Mouse (Mus musculus): Measurements from ENCODE around the gene Traf2. TPM values are rescaled to one million over a fixed set of nuclear protein-coding genes. Genes with fewer than 3 reads are reported as not detected.

Gene Traf2
- total RNA-seq, 2 experiments from 2014 or later, result 9.8 to 11.1 TPM

DNA sequence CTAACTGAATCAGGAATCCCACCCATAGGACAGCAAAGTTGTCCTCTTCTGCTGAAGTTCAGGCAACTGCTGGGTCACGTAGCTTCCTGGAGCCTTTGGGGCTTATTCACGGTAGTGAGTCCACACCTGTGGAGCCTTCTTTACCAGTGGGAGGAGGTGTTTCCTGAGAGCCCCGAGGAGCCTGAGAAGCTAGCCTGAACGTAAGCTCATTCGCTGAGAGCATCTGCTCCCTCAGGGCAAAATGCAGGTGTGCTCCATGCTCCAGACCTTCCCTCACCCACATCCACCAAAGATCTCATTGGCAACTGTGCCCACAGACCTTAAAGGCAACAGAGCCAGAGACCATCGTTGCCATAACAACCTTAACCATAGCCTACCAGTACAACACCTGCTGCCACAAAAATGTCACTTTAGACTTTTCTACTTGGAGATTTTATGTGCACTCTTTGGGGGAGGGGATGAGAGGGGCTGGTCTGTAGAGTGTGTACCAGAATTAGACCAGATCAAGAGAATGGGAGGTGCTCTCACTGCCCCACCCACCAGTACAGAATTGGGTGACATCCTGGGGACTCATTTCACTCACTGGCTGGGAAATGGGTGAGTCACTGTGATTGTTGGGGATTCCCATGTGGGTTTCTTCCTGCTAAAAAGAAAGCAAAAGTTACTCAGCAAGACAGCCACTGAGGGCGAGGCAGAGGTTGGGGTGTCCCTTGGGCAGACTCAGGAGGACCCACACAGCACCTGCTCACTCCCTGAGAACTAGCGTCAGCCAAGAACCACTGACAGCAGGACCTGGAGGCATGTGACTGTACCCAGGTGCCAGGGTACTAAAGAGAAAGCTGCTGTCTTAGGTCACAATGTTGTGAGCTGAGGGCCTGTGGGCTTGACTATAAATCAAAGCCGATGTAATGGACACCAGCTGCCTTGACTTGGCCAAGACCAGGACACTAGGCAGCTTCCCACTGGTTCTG lies 2.6 kb upstream of the Traf2 start:
- DNase-seq (ENCODE audit: low spot score in 2 of 2), result no peak

DNA sequence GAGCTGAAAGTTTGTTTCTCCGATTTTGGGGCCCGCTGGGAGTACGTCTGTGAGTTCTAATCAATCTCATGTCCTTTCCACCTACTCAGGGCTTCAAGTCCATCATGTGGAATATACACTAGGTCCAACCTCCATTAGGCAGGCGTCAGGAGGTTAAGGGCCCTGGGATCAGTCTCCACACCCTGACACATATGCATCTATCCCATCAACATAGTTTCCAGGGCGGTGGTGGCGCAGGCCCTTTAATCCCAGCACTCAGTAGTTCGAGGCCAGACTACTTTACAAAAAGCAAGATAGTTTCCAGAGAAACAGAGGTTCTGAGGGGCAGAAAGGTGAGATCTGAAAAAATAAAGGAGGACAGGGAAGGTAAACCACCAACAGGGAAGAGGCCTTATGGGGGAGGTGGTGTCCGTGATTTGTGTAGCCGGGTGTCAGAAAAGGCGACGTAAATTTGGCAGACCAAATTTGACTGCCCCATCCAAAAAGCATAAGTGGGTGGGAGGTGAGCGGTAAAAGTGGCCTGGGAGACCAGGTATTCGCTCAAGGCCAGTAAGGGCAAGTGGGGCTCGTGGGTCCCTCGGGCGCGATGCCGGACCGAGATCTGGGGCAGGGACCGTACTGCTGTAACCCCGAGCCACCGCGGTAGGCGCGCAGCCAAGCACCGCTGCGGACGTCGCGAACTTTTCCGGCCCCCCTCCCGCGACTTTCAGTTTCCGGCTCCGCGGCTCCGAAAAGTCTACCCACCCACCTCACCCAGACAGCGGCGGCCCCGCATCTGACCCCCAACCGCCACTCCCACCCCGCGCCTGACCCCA lies 537 bp downstream of the Traf2 start:
- peak in 1 of 2 experiments; percentile 43 for DNase-seq (ENCODE audit: low spot score in 2 of 2)

DNA sequence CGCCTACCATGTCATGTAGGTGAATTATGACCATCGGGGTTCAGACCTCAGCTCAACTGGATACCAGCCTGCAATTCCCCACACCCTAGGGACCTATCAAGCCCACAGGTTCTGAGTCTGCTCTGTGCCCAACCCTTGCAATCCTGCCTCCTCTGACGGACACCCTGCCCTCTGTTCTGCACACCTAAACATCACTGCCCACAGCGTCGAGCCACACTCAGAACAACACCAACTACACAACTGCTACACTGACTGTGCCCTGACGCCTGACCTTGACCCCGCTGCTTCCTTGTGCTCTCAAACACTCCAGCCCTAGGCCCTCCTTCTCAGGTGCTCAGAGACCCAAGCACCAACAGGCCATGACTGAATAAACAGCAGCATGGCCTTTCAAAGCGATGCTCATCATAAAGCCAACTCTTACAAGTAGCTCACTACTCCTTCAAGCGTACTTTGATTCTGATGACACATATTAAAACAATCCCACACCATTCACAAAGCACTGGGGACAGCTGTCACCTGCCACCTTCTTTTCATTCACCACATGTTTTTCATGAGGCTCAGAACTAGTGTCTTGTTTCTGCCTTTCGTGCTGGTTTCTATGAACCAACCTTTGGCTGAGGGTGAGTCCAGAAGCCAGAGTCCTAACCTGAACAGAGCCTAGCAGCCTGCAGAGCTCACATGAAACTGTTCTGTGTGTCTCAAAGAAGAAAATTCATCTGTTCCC lies 4.9 kb downstream of the Traf2 start:
- DNase-seq (ENCODE audit: low spot score in 2 of 2), result no peak

DNA sequence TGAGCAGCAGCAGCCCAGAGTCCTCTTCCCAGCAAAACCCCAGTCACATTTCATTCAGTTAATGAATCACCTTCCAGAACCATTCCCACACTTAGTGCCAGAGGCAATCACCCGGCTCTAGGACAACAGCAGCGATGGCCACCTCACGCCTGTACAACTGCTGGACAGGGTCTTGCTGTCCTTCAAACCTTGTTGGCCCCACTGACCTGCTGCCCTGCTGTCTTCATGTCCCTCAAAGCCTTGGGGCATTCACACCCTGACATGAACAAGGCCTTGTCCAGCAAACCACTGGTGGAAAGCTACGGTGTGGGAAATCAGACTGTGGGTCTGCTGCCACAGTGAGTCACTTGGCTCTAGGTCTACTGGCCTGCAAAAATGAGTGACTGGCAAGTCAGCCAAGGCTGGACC lies 6.2 kb downstream of the Traf2 start:
- no peak for DNase-seq (ENCODE audit: low spot score in 2 of 2)

DNA sequence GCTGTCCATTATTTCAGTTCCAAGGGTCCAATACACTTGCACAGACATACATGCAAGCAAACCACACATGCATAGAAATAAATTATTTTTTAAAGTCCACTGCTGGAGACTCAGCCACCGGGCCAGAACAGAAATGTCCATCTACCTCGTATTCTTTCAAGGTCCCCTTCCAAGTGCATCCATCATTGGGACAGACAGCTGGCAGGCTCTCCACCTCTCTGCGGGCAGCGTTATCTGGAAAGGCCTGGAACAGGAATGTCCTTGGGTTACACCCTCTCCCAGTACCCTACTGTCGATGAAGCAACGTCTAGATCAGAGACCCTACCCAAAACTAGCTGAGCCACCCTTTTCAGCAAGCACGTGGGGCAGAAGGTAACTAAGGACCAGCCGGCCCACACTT lies 10.2 kb downstream of the Traf2 start:
- no peak for DNase-seq (ENCODE audit: low spot score in 2 of 2)

DNA sequence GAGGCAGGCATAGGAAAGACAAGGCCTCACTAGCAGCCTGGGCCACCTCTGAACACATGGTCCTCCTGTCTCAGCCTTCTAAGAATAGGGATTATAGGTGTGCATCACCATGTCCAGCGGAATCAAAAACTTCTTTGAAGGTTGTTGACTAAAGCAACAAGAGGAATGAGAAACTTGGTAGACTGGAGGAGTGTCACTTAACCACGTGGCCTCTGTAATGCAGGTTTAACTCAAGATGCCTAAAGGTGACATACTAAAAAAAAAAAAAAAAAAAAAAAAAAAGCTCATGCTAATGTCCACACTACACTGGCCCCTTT lies 11.9 kb downstream of the Traf2 start:
- DNase-seq (ENCODE audit: low spot score in 2 of 2), result no peak

DNA sequence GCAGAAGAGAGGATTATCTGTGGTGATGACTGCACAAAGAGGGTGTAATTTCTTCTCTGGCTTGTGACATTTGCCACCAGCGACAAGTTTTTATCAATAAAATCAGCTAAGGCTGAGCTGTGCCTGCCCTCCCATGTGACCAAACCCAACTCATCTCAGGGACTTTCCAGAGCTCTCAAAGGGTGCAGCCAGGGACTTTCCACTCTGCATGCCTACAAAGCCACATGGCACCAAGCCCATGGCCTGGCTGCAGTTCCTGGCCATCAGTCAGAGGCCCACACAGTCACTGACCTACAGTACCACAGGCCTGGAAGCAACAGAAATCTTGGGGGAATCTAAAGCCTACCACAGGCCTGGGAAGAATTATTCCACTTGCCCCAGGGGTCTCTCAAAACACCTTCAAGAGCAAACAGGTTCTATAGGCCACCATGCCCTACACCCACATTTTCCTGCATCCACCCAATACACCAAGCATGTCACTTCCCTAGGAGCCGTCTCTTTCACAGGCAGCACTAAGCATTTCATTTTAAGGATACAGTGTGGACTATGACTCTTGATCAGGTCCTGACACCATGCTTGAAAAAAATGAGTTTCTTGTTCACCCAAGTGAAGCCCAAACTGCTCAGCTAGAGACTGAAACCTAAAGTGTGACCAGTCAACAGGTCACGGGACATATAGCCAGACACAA lies 12.4 kb downstream of the Traf2 start:
- no peak for DNase-seq (ENCODE audit: low spot score in 2 of 2)

DNA sequence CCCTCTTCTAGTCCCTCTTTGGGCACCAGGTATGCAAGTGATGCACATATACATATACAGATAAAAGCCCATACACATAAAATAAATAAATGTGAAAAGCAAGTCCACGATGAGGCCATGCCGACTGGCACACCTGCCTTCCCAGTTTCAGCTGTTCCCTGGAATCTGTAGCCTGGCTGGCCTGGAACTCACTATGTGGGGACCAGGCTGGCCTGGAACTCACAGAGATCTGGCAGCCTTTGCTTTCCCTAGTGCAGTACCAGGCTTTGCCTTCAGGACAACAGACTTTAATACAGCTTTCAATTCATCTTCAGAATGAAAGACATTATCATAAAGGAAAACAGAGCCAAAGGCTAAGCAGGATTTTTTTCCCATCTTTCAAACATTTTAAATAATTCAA lies 13.0 kb downstream of the Traf2 start:
- DNase-seq (ENCODE audit: low spot score in 2 of 2), result no peak

DNA sequence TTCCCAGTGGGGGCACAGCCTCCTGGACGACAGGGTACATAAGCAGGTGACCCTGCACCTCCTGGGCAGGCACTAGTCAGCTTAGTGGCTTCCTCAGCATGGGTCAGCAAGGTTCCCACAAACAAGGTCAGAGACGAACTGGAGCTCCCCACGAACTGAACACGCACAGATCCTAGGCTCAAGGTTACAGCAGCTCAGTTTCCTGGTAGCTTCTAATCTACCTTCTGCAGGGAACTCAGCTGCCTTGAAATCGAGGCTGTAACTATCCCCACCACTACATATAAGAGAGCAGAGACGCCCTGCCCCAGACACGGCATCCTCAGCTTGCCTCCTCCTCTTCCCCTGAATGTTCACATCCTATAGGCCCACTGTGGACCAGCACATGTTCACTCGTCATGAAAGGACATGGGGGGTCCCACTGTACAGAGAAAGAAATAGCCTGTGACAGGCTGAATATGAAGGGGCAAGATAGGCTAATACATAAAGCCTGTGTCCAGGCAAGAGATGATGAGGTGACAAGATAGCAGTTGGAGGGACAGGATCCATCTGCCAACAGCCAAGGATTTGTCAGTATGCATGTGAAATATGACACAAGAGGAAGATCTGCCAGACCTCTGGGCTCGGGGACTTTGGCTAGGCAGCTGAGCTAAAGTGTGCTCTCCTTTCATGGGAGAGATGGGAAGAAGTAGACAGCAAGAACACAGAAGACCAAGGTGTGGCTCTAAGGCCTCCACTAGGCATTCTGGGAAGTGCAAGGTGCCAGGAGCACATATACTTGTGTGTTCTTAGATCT lies 20.0 kb downstream of the Traf2 start:
- no peak for DNase-seq (ENCODE audit: low spot score in 2 of 2)

DNA sequence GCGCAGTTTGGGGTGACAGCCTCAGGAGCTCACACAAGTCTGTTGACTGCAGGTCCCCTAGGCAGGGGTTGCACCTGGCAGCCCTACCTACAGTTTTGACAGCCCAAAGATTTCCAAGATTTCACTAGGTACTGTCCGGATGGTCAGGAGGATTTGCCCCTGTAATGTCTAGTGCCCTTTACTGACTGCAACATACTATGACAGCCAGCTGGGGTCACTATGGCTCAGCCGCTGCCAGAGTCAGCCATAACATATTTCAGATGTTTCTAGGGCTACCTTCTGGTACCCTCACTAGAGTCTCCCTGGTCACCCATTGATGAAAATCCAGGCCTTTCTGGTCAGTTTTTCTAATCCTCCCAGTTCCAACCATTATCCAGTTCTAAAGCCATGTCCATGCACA lies 36.8 kb downstream of the Traf2 start:
- DNase-seq (ENCODE audit: low spot score in 2 of 2), result no peak

DNA sequence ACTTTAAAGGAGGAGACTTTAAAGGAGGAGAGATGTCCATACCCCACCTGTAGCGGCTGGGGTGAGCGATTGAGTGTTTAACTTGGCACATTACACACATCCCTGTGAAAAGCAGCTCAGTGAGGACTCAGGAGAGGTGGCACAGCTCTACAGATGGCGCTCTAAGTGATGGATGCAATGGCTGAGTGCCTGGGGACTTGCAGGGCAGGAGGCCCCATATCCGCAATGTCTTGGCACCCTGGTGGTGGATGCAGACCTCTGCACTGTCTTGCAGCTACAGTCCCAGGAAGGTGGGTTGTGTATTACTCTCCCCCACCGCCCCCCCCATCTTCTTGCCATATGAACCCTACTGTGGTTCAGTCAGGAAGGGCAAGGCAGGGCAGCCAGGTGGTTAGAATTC lies 39.8 kb downstream of the Traf2 start:
- no peak for DNase-seq (ENCODE audit: low spot score in 2 of 2)

DNA sequence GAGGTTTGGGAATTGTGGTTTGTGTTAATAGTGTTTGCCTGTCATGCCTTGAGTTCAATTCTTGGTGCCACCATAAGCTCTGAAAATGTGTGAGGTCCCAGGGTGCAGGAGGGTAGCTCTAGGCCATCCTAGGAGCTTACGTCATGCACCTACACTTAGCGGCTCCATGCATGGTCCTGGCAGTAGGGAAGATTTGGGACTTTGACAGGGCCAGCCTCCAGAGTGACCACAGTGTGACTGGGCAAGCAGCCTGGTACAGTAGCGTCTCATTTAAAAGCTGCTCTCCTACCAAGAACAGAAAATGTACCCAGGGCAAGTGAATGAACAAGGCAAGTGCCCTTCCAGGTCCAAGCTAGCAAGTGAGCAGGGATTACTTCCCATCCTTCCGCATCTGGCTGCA lies 40.9 kb downstream of the Traf2 start:
- no peak for DNase-seq (ENCODE audit: low spot score in 2 of 2)

DNA sequence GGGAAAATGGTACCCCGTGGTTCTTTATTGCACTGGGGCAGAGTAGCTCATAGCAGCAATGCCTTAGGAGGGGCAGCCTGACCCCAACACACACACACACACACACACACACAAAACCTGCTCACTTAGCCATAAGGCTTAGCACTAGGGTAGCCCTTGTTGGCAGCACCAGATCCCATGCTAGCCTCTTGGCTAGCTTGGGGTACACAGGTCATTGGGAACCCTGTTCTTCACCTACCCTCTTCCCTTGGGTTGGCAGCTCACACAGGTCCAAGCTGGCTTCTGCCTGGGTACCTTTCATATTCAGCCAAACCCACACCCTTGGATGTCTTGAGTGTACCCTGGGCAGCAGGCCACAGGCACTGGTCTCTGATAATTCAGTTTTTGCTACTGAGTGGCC lies 41.7 kb downstream of the Traf2 start:
- DNase-seq (ENCODE audit: low spot score in 2 of 2), result no peak

DNA sequence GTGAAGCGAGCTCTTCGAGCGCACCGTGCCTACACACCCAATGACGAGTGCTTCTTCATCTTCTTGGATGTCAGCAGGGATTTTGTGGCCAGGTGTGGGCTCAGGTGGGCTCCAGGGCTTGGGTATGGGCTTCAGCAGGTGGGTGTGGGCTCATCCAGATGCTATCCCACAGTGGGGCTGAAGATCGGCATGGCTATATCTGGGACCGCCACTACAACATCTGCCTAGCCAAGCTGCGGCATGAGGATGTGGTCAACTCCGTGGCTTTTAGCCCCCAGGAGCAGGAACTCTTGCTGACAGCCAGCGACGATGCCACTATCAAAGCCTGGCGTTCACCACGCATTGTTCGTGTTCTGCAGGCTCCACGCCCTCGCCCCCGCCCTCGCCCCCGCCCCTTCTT lies 42.2 kb downstream of the Traf2 start:
- DNase-seq (ENCODE audit: low spot score in 2 of 2), result no peak

DNA sequence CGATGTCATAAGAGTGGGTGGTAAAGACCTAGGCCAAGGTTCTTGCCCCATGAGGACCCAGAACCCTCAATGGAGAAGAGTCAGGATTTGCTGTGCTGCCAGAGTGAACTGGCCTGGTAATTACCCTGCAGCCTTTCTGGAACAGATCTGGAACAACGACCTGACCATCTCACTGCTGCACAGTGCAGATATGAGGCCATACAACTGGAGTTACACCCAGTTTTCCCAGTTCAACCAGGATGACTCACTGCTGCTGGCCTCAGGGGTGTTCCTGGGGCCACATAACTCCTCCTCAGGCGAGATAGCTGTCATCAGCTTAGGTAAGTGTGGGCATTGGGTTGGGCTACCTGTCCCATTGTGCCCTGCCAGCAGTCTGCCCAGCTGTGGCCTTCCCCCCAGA lies 44.0 kb downstream of the Traf2 start:
- DNase-seq (ENCODE audit: low spot score in 2 of 2), result no peak

DNA sequence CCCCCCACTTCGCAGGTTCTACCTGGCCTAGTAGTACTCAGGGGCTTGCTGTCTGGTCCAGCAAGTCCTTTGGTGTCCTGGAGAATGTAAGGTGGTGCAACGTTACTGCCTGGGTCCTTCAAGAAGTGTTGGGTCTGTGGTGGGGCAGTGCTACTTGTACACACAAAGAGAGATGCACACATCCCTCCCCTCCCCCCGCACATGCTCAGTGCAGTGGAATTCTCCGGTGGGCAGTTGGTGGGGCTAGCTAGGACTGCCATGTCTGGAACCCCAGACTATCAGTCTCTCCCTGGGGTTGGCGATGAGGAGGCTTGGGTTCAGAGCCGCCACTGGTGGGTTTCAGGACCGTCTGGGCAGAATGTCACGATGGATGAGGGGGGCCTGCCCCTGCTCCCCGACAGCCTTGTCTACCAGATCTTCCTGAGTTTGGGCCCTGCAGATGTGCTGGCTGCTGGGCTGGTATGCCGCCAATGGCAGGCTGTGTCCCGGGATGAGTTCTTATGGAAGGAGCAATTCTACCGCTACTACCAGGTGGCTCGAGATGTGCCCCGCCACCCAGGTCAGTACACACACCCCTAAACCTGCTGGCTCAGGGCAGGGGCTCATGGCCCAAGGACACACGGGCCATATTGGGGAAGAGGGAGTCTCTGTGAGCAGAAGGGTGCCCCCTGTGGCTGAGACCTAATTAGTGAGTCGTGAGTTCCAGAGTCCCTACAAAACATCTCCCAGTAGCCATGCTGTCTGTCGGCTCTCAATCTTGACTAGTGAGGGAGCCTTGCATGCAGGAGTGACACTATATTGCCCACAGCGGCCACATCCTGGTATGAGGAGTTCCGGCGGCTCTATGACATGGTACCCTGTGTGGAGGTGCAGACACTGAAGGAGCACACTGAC lies 44.9 kb downstream of the Traf2 start, which contains the start of gene C8g:
TSS of gene C8g (minus strand) at position 127 of the 894 bp plus-strand sequence.
- DNase-seq (ENCODE audit: low spot score in 2 of 2), result no peak

DNA sequence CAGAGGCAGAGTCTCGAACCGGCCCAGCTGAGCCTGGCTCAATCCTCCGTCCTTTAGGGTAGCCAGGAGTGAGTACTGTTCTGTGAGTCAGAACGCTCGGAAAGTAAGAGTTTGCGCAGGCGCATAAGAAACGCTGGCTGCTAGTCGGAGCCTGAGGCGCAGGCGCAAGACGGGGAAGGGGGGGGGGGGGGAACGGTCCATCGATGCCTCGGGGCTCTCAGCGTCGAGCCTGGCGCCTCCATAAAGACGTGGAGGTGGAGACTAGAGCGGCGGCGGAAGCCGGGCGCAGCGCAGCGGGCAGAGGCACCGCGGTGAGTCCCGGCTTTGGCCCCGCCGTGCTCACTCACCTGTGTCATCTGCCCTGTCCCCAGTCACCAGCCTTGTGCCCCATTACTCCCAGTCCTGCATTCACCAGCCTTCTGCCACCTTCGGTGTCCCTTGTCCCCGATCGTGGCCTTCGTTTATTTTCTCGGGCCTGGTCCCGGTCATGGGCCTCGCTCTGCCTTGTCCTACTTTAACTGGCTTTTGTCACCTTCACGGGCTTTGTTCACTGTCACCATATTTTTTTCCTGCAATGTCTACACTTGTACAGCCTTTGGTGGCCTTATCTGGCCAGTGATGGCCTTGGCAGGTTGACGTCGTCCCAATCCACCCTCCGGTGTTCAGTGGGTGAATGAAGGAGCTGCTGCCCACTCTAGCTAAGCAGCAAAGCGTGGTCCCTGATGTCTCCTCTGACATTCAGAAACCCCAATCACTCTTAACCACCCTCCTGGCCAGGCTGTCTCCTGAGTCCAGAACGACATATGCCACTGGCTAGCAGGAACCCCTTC lies 45.9 kb downstream of the Traf2 start, which contains the start of gene Fbxw5:
TSS of gene Fbxw5 (plus strand) at position 175 of the 830 bp plus-strand sequence.
- DNase-seq (ENCODE audit: low spot score in 2 of 2), result peak; percentile 78 to 90

DNA sequence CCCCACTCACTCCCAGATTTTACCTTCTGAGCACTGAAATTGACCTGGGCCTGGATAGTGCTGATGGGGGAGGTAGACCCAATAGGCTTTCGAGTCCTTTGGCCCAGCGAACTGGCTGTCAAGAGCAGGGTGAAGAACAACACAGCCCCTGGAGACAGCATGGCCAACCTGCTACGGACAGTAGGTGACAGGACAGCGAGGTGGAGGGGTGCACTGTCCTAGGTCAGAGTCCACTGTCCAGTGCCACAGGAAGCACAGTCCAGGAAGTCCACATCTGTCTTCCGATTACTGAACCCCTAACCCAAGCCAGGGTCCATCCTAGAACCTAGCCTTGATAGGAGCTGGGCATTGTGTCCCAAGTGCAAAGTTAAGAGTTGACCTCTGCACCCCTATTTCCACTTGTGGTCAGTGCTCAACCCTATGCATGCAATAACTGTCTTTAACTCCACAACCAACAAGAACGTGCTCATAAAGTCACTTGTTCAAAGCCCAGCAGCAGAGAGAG lies 46.6 kb downstream of the Traf2 start:
- no peak for DNase-seq (ENCODE audit: low spot score in 2 of 2)
